Mouse (Mus musculus): ENCODE results near the gene Lysmd3. TPM values are rescaled to one million over a fixed set of nuclear protein-coding genes. Genes with fewer than 3 reads are reported as not detected.

Lysmd3 gene
- 8.2 and 21.2 TPM in 2 replicates for polyA plus RNA-seq (2012; rRNA removed)

GRCm38 (mm10) chr13:81657351-81658052, at the start of gene Lysmd3:
TSS of gene Lysmd3 (plus strand) at chr13:81657663.

DNA sequence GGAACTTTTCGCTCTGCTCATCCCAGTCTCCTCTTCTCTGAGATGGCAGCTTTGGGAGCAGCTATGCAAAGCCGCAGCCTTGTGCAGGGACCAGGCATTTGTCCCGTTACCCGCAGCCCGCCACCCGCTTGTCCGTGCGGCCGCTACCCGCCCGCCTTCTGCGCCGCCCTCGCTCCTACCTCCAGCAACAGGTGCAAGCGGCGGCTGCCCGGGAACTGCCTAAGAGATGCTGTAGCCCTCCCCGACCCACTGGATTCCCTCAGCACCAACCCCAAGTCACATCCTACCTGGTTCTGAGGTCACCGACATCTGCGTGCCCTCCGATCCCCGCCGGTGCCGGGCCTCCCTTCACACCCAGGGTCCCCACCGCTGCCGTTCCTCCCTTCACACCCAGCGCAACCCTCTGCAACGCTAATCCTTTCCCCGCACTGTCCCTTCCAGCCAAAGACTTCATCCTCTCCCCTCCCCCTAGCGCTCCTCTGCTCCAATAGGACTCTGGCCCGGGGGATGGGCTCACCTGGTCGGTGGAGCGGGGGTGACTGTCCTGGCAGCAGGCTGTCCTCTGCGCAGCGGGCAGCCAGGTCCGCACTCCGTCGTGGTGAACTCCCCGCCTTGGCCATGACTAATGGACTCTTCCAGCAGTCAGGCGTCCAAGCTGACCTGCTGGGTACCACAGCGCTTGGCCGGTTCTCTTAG, 24.6 kb upstream of the Lysmd3 start, which contains the start of gene Adgrv1:
TSS of gene Adgrv1 (minus strand) at position 435 of the 696 bp plus-strand sequence.

GRCm38 (mm10) chr13:81710775-81711545, 53.5 kb downstream of the Lysmd3 start, which contains the start of the genes Polr3g and Mblac2:
TSS of gene Polr3g (minus strand) at chr13:81711013.
TSS of gene Mblac2 (plus strand) at chr13:81711341.

Other genes with a start within 250 kb of the Lysmd3 start
- 28.5 and 33.5 TPM in 2 replicates for gene Adgrv1, start 24.5 kb upstream of the Lysmd3 start, polyA plus RNA-seq (2012; rRNA removed)
- 11.4 and 21.3 TPM in 2 replicates for gene Polr3g, start 53.4 kb downstream of the Lysmd3 start, polyA plus RNA-seq (2012; rRNA removed)
- gene Mblac2, start 53.7 kb downstream of the Lysmd3 start, polyA plus RNA-seq (2012; rRNA removed), result 2.3 and 4.9 TPM in 2 replicates
- gene Cetn3, start 125.4 kb downstream of the Lysmd3 start, polyA plus RNA-seq (2012; rRNA removed), result 276 and 503 TPM in 2 replicates

All from central nervous system, embryonic 11.5 days (tissue).